Mouse (Mus musculus) hindbrain, embryonic 13.5 days (tissue): ENCODE data around the gene Fam84b. TPM values are rescaled to one million over a fixed set of nuclear protein-coding genes. Genes with fewer than 3 reads are reported as not detected.
A peak's percentile ranks its signal among the peaks of the same experiment; 100 is the strongest.

Source experiments
- ATAC-seq: fragments of 200-750 bp; cut with Nextera tagmentation; 2 replicates; pipeline ENCODE4 v1.8.0; 2017; ENCODE audit warnings: moderate TSS enrichment; ENCODE audit not compliant: low FRiP score
- H3K27ac ChIP-seq: fragments of 300-500 bp; sonication (generic); 2 replicates; pipeline ENCODE4 v1.5.1; 2015; ENCODE audit warnings: inconsistent platforms, mild to moderate bottlenecking, moderate library complexity
- H3K27me3 ChIP-seq: fragments of 300-500 bp; sonication (generic); 2 replicates; pipeline ENCODE4 v1.6.1; 2015; ENCODE audit warnings: mild to moderate bottlenecking, inconsistent platforms
- H3K36me3 ChIP-seq: fragments of 300-500 bp; sonication (generic); 2 replicates; pipeline ENCODE4 v1.6.1; 2015; ENCODE audit warnings: mild to moderate bottlenecking, inconsistent platforms
- H3K4me1 ChIP-seq: fragments of 300-500 bp; sonication (generic); replicated peaks from 2 replicates; pipeline ENCODE4 v1.6.1; 2015; ENCODE audit warnings: inconsistent platforms
- H3K4me2 ChIP-seq: fragments of 300-500 bp; sonication (generic); 2 replicates; pipeline ENCODE4 v1.6.1; 2015; ENCODE audit warnings: inconsistent platforms, mild to moderate bottlenecking, moderate library complexity
- H3K4me3 ChIP-seq: fragments of 300-500 bp; sonication (generic); 2 replicates; pipeline ENCODE4 v1.5.1; 2015; ENCODE audit warnings: mild to moderate bottlenecking, inconsistent platforms
- H3K9ac ChIP-seq: fragments of 300-500 bp; sonication (generic); 2 replicates; pipeline ENCODE4 v1.6.1; 2015; ENCODE audit warnings: mild to moderate bottlenecking, inconsistent platforms
- H3K9me3 ChIP-seq: fragments of 300-500 bp; sonication (generic); 2 replicates; pipeline ENCODE4 v1.6.1; 2016; ENCODE audit warnings: inconsistent platforms
- WGBS: fragments of 180-500 bp; shearing (Covaris S2); methylation state at CpG from one replicate; pipeline ENCODE4 v1.1.7; 2015; 5-methylcytosine and 5-hydroxymethylcytosine counted together
- polyA plus RNA-seq: library from polyadenylated mRNA; unstranded; fragments of >200 nt; fragmentation: Nextera tagmentation; extraction: Ambion mirVana; gene quantifications from 2 replicates; pipeline ENCODE4 v1.2.1, GENCODE M21; 2015

The Fam84b gene
- polyA plus RNA-seq, 1 experiment from 2014 or later = 15.4 TPM

DNA sequence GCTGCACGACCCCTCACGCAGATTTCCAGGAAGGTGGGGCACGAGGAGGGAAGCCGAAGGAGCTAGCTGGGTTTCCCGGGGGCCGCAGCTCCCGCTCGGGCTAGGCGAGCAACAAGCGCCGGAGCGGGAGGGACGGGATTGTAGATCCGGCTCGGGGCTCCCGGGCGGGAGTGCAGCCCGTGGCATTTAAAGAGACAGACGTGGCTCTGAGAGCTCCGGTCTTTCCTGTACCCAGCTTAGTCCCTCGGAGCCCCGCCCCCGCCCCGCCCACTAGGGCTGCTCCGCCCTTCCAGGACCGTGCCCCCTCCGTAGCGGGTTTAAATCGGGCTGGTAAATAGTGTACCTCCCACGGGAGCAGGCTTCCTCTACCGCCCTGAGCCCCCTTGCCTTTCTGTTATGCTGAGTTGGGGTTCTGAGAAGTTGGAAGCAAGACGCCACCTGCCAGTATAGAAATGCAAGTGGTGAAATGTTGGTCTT is 28.8 kb downstream of the Fam84b start:
- Histone ChIP-seq H3K9ac (peak overlapping the region; percentile 81), H3K4me3 (peak overlapping the region; percentile 71), H3K27me3 (peaks cover 10% of the 10 kb centered on the region), H3K9me3 (no peaks in the 10 kb centered on the region), H3K36me3 (no peaks in the 10 kb centered on the region), H3K4me2 (peak overlapping the region; percentile 100), H3K4me1 (peaks cover 26% of the 10 kb centered on the region), H3K27ac (peak overlapping the region; percentile 79)
- ATAC-seq = peak; percentile 85
- under 1% methylated on average over 32 of the region's 32 CpGs for WGBS

DNA sequence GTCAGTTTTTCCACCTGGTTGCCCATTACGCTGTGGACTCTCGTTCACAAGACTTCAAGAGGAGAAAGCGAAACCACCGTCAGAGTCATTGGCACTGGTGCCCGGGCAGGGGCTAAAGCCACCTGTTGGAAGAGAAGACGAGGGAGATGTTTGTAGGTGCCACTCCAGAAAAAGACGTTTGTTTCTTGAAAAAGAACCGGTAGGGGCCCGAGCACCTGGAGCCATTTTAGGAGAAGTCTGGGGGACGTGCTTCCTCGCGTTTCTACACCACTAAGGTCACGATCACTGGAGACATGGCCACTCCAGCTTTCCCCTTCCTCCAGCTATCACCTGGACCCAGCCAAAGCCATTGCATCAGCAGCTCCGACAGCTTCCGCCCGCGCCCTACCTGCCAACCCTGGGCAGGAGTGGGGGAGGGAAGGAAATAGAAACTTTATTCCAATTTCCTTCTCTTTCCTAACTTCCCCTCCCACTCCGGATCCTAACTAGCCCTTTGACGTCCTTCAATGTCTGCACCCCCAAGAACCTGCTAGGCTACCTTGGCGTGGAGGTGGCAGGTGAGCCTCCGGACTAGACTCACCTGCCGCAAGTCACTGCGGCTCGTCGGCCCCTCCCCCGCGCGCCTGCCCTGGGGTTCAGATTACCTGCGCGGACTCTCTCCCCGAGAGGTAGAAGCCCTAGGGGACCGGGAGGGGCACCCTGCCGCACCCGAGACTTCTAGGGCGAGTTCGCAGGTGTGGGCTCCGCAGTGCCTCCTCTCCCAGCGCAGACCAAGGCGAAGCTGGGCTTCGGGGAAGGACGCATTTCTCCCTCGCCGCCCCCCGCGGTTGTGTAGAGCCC is 29.5 kb downstream of the Fam84b start:
- under 1% methylated on average over 44 of the region's 45 CpGs for WGBS
- Histone ChIP-seq H3K9ac (peak overlapping the region; percentile 81), H3K9me3 (no peaks in the 10 kb centered on the region), H3K36me3 (no peaks in the 10 kb centered on the region), H3K4me3 (peak overlapping the region; percentile 71), H3K27me3 (peaks cover 9% of the 10 kb centered on the region), H3K4me2 (peak overlapping the region; percentile 100), H3K4me1 (peaks cover 26% of the 10 kb centered on the region), H3K27ac (peak overlapping the region; percentile 79)
- peak; percentile 23 for ATAC-seq

DNA sequence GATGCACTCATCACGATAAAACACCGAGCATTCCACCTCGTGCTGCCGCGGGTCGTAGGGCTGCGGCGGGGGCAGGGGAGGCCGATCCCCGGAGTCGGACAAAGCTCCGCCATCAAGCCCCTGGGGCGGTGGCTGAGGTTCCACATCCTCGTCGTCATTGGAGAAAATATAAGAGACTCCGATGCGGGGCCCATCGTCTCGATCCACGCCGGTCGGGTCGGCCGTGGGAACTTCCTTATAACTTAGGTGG is 30.0 kb downstream of the Fam84b start:
- Histone ChIP-seq H3K27me3 (peaks cover 6% of the 10 kb centered on the region; the same call in 1 of the 2 replicates), H3K36me3 (no peaks in the 10 kb centered on the region), H3K27ac (peak overlapping the region; percentile 65), H3K4me1 (peaks cover 26% of the 10 kb centered on the region), H3K9me3 (no peaks in the 10 kb centered on the region), H3K4me2 (peak overlapping the region; percentile 100), H3K9ac (peak overlapping the region; percentile 81), H3K4me3 (peak overlapping the region; percentile 71)
- no peak; the same call in 1 of the 2 replicates for ATAC-seq
- WGBS = under 1% methylated on average over 24 of the region's 24 CpGs

DNA sequence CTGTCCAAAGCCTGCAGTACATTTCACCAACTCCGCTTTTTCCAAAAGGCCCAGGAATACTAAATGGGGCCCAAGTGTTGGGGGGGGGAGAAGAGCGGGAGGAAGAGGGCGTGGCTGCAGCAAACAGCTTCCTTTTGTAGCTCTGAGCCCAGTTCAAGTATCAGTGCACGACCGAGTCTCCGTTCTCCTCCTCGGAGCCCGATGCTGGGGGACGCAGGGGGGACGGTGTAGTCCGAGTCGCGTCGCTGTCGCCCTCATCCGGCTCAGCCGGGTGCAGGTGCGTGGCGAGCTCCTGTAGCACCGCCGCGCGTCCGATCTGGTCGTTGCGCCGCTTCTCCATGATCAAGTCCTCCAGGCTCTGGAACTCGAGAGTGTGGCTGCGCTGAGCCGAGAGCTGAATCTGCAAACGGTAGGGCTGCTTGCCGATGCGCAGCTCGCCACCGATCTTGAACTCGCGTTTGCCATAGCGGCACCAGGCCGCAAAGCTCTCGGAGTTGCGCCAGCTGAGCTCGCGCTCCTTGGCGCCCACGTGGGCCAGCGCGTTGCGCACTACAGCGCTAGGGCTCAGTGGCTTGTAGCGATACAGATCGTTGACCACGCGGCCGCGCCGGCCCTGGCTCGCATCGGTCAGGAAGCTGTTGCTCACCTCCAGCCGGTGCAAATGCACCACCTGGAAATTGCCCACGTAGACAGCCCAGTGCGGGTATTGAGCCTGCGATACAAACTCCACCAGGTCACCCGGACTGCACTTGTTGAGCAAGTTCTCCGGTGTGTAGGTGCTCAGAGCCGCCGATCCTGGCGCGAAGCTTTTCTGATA is 30.6 kb downstream of the Fam84b start:
- H3K9me3 ChIP-seq = no peaks in the 10 kb centered on the region
- peaks cover 26% of the 10 kb centered on the region for H3K4me1 ChIP-seq
- H3K9ac ChIP-seq = peak overlapping the region; percentile 81
- H3K36me3 ChIP-seq = no peaks in the 10 kb centered on the region
- peak; percentile 81 for ATAC-seq
- peak overlapping the region; percentile 65 for H3K27ac ChIP-seq
- peak overlapping the region; percentile 100 for H3K4me2 ChIP-seq
- H3K27me3 ChIP-seq = peaks cover 6% of the 10 kb centered on the region; the same call in 1 of the 2 replicates
- peak overlapping the region; percentile 71 for H3K4me3 ChIP-seq
- WGBS = 3% methylated on average over 68 of the region's 68 CpGs

DNA sequence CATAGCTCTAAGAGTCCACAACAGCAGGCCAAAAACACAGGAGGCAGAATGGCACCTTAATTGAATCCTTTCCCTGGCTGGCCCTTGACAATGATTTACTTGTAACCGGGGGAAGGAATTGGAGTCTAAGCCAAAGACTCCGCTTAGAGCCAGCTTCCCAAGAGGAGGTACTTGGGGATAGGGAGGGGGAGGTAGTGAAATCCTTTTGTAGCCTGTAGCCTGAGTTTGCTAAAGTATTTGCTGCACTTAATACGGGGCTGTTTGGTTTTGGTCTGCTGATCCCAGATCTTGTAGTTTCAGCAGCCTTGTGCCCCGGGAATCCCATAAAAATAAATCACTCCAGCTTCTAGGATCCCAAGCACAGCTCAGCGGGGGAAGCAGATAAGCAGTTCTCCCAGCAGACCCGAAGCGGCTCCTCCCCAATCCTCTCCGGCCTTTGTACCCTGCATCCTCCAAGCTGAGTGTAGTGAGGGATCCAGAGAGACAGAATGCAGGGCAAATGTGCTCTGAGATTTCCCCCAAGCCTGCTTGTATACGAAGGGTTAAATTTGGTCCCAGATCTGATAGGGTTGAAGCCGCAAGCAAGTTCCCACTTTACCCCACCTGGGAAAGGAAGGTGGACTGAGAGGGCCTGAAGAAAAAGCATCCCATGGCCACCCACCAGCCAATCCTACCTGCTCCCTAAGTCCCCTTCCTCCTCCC is 31.3 kb downstream of the Fam84b start:
- no peaks in the 10 kb centered on the region for H3K9me3 ChIP-seq
- peak overlapping the region; percentile 65 for H3K27ac ChIP-seq
- peak overlapping the region; percentile 71 for H3K4me3 ChIP-seq
- H3K4me2 ChIP-seq = peak overlapping the region; percentile 100
- peaks cover 26% of the 10 kb centered on the region for H3K4me1 ChIP-seq
- H3K27me3 ChIP-seq = peaks cover 6% of the 10 kb centered on the region; the same call in 1 of the 2 replicates
- peak overlapping the region; percentile 81 for H3K9ac ChIP-seq
- 0 out of 2 replicates have a peak, but pooled peaks have one; percentile 21 for ATAC-seq
- WGBS = 3% methylated on average over 10 of the region's 10 CpGs
- no peaks in the 10 kb centered on the region for H3K36me3 ChIP-seq

DNA sequence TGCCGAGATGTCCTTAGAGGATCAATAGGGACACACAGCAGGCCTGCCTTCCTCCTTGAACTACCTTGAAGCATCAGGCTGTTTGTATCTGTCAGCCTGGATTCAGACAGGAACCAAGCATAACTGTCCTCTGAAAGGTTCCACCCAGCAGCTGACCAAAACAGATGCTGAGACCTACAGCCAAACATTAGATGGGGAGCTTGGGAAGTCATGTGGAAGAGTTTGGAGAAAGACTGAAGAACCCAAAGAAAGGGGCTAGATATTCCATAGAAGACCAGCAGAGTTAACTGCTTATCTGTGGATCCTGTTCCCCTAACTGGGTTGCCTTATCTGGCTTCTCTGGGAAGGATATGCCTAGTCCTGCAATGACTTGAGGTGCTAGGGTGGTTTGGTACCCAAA is 35.1 kb downstream of the Fam84b start:
- H3K4me1 ChIP-seq = peaks cover 17% of the 10 kb centered on the region
- H3K4me2 ChIP-seq = no peak overlapping the region
- no peak overlapping the region for H3K27ac ChIP-seq
- ATAC-seq = no peak
- H3K9ac ChIP-seq = no peak overlapping the region
- no peak overlapping the region for H3K4me3 ChIP-seq
- no peaks in the 10 kb centered on the region for H3K27me3 ChIP-seq
- WGBS = 89% methylated on average over 1 of the region's 1 CpGs
- no peaks in the 10 kb centered on the region for H3K9me3 ChIP-seq
- no peaks in the 10 kb centered on the region for H3K36me3 ChIP-seq

DNA sequence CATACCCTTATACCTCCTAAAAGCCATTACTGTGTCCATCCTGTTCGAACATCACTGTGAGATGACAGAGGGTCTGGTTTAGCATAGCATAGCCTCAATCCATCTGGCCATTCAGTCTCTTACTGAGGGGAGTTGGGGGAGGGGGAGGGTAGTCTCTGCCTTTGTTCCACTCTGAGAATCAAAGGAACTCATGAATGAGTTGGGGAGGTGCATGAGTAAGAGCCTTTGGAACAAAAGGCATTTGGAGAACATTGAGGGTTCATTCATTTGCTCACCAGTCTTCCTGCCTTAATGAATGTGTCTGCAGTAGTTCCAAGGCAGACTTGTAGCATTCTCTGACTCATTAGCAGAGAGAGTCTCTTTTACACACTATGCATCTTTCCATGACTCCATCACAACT is 37.1 kb downstream of the Fam84b start:
- no peaks in the 10 kb centered on the region for H3K27me3 ChIP-seq
- no peak overlapping the region for H3K27ac ChIP-seq
- H3K9ac ChIP-seq = no peak overlapping the region
- no peaks in the 10 kb centered on the region for H3K36me3 ChIP-seq
- WGBS = 19% methylated on average over 1 of the region's 1 CpGs
- no peak overlapping the region for H3K4me3 ChIP-seq
- no peaks in the 10 kb centered on the region for H3K4me1 ChIP-seq
- H3K4me2 ChIP-seq = no peak overlapping the region
- ATAC-seq = no peak
- no peaks in the 10 kb centered on the region for H3K9me3 ChIP-seq

DNA sequence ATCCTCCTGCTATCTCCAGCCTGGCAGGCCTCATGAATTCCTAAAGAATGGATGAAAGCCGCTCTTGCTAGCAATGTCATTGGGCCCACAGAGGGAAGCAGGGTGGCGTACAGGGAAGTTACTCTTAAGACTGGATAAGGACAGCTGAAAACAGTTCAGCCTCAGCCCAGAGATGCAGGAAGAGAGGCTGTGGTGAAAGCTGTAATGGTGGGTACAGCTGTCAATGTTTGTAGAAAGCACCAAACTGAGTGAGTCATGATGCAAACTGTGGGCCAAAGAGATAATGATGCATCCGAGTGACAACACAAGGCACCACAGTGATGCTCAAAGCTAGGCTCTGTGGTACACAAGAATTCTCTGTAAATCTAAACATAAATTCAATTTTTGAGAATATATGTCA is 39.0 kb downstream of the Fam84b start:
- no peaks in the 10 kb centered on the region for H3K9me3 ChIP-seq
- no peak overlapping the region for H3K27ac ChIP-seq
- no peaks in the 10 kb centered on the region for H3K36me3 ChIP-seq
- H3K9ac ChIP-seq = no peak overlapping the region
- no peaks in the 10 kb centered on the region for H3K4me1 ChIP-seq
- H3K4me2 ChIP-seq = no peak overlapping the region
- WGBS = 92% methylated on average over 3 of the region's 3 CpGs
- ATAC-seq = no peak
- no peak overlapping the region for H3K4me3 ChIP-seq
- H3K27me3 ChIP-seq = no peaks in the 10 kb centered on the region

DNA sequence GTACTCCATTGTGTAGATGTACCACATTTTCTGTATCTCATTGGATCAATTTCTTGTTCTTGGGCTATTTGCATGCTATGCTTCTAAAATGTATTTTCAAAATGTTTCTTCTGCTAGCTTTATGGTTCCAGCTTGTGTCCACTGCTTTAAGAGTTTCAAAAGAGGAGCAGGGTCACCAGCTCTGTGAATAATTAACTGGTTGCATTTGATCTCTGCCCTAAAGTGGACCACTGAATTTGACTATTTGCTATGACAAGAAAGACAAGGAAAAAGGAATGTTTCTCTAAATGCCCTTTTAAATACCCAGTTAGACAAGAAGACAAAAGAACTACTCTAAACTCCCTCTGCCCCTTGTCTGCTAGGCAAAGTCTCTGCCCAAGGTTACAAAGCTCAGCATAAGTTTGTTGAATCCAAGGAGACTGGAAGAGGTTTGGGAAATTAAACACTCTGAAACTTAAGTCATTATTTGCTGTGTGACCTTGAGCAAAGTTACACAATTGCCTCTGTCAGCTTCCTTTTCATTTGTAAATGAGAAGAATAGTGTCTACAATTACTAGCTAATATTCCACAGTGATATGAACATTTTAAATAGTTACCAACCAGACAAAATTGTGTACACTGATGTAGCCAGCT is 60.4 kb downstream of the Fam84b start:
- no peaks in the 10 kb centered on the region for H3K27me3 ChIP-seq

DNA sequence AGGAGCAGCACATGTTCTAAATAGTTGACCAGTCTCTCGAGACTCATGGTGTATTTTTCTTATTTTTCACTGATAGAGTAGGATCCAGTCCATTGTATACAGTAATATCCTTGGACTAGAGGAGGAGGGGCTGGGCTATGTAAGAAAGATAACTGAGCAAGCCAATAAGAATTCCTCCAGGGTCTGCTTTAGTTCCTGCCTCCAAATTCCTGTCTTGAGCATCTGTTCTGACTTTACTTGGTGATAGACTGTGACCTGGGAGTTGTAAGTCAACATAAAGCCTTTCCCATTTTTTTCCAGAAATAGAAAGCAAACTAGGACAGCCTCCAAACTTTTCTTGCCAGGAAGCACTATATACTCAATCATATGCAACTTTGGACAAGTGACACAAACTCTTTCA is 64.5 kb downstream of the Fam84b start:
- Histone ChIP-seq H3K9ac (no peak overlapping the region), H3K4me3 (no peak overlapping the region), H3K4me2 (no peak overlapping the region), H3K4me1 (no peaks in the 10 kb centered on the region), H3K27ac (no peak overlapping the region), H3K36me3 (no peaks in the 10 kb centered on the region), H3K27me3 (no peaks in the 10 kb centered on the region), H3K9me3 (no peaks in the 10 kb centered on the region)
- no peak for ATAC-seq
- WGBS = 83% methylated on average over 1 of the region's 1 CpGs

More for the DNA sequence above, 60.4 kb downstream of the Fam84b start:
- H3K4me1 ChIP-seq = no peaks in the 10 kb centered on the region
- no peaks in the 10 kb centered on the region for H3K36me3 ChIP-seq
- no peak overlapping the region for H3K4me3 ChIP-seq
- no peak for ATAC-seq
- H3K9me3 ChIP-seq = no peaks in the 10 kb centered on the region
- H3K4me2 ChIP-seq = no peak overlapping the region
- H3K27ac ChIP-seq = no peak overlapping the region
- no peak overlapping the region for H3K9ac ChIP-seq

DNA sequence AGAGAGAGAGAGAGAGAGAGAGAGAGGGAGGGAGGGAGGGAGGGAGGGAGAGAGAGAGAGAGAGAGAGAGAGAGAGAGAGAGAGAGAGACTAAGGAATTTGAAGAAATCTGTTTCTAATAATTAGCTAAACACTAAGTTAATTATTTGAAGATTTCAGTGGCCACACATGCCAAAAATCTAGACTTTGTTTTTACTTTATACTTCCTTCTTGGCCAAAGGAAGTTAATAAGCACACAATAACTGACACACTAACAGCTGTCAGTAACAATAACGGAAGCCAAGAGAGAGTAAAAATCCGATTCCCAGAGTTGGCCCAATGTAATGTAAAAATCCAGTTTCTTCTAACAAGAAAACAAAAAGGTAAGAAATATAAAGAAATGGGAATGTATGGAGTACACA is 69.8 kb downstream of the Fam84b start:
- Histone ChIP-seq H3K36me3 (no peaks in the 10 kb centered on the region), H3K4me1 (no peaks in the 10 kb centered on the region), H3K9me3 (no peaks in the 10 kb centered on the region), H3K4me2 (no peak overlapping the region), H3K27ac (no peak overlapping the region), H3K27me3 (no peaks in the 10 kb centered on the region), H3K9ac (no peak overlapping the region), H3K4me3 (no peak overlapping the region)
- 82% methylated on average over 2 of the region's 2 CpGs for WGBS
- ATAC-seq = no peak

DNA sequence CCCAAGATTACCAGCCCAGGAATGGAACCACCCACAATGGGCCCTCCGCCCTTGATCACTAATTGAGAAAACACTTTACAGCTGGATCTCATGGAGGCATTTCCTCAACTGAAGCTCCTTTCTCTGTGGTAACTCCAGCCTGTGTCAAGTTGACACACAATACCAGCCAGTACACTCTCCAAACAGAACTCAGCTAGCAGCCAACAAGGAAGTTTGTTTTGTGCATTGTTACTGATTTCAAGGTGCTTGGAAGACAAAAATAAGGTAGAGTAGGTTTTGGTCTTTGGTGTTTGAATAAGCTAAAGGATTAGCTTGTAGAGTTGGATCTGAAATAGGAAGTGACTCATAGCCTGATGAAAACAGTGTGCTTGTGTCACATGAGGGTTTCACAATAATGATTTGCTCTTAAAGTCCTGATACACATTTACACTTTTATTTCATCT is 74.0 kb downstream of the Fam84b start:
- Histone ChIP-seq H3K27ac (no peak overlapping the region), H3K4me2 (no peak overlapping the region), H3K36me3 (no peaks in the 10 kb centered on the region), H3K4me1 (no peaks in the 10 kb centered on the region), H3K27me3 (no peaks in the 10 kb centered on the region), H3K4me3 (no peak overlapping the region), H3K9ac (no peak overlapping the region), H3K9me3 (no peaks in the 10 kb centered on the region)
- ATAC-seq = no peak
- WGBS = 88% methylated on average over 1 of the region's 1 CpGs
